Mouse (Mus musculus) kidney, postnatal 14 days (tissue): ENCODE data around the gene Trmt44.

Experiments used
- DNase-seq: peaks from one replicate; pipeline ENCODE4 v3.0.0; 2022; ENCODE audit warnings: mixed read lengths

Trmt44 gene

GRCm38 (mm10) chr5:35574653-35575599, at the start of gene Trmt44:
Trmt44 (minus strand) TSS chr5:35575070.
- peak; percentile 95 for DNase-seq

- no peak for DNase-seq
These were observed 49.0 kb upstream of the Trmt44 start for GRCm38 (mm10) chr5:35623831-35624230.

- DNase-seq: no peak
These were observed 46.2 kb upstream of the Trmt44 start for GRCm38 (mm10) chr5:35621114-35621513.

GRCm38 (mm10) chr5:35616943-35617342, 42.1 kb upstream of the Trmt44 start:
- DNase-seq: peak; percentile 45

- DNase-seq: no peak
These were observed 37.9 kb upstream of the Trmt44 start for GRCm38 (mm10) chr5:35612722-35613121.

- DNase-seq: peak; percentile 53
These were observed 37.0 kb upstream of the Trmt44 start for GRCm38 (mm10) chr5:35611900-35612299.

- peak; percentile 74 for DNase-seq
These were observed 36.3 kb upstream of the Trmt44 start for GRCm38 (mm10) chr5:35611170-35611569.

- no peak for DNase-seq
These were observed 35.5 kb upstream of the Trmt44 start for GRCm38 (mm10) chr5:35610381-35610780.

- DNase-seq: no peak
These were observed 35.1 kb upstream of the Trmt44 start for GRCm38 (mm10) chr5:35609971-35610370.

- peak; percentile 60 for DNase-seq
These were observed 34.5 kb upstream of the Trmt44 start for GRCm38 (mm10) chr5:35609381-35609780.

- no peak for DNase-seq
These were observed 33.7 kb upstream of the Trmt44 start for GRCm38 (mm10) chr5:35608559-35608958.

GRCm38 (mm10) chr5:35607784-35608183, 32.9 kb upstream of the Trmt44 start:
- peak; percentile 21 for DNase-seq

- DNase-seq: no peak
These were observed 31.9 kb upstream of the Trmt44 start for GRCm38 (mm10) chr5:35606800-35607199.

- no peak for DNase-seq
These were observed 30.5 kb upstream of the Trmt44 start for GRCm38 (mm10) chr5:35605355-35605754.

GRCm38 (mm10) chr5:35601526-35601925, 26.7 kb upstream of the Trmt44 start:
- no peak for DNase-seq

GRCm38 (mm10) chr5:35600233-35600632, 25.4 kb upstream of the Trmt44 start:
- DNase-seq: no peak

- no peak for DNase-seq
These were observed 21.6 kb upstream of the Trmt44 start for GRCm38 (mm10) chr5:35596169-35597160.

GRCm38 (mm10) chr5:35595706-35596105, 20.8 kb upstream of the Trmt44 start:
- DNase-seq: peak; percentile 85

- no peak for DNase-seq
These were observed 19.9 kb upstream of the Trmt44 start for GRCm38 (mm10) chr5:35594768-35595167.

GRCm38 (mm10) chr5:35593272-35593671, 18.4 kb upstream of the Trmt44 start:
- peak; percentile 78 for DNase-seq

- DNase-seq: no peak
These were observed 18.0 kb upstream of the Trmt44 start for GRCm38 (mm10) chr5:35592824-35593223.

- no peak for DNase-seq
These were observed 17.3 kb upstream of the Trmt44 start for GRCm38 (mm10) chr5:35592081-35592736.

GRCm38 (mm10) chr5:35591497-35591896, 16.6 kb upstream of the Trmt44 start:
- no peak for DNase-seq
